Comparison of ENCODE assay signal across 16 mouse cellular contexts in genomic region chr13:95841946-95842345, GRCm38 (mm10).
"Had no signal": no experiment of that assay in that cellular context is flagged by ENCODE, and none has a peak within 500 bp of the region (broad histone marks: within the 10 kb centered on the region; RNA-seq: fewer than 3 reads in every experiment).

No protein-coding gene starts in this region.

- DNase-seq: gastrocnemius, adult 2 months; gastrocnemius, postnatal 10 days; gastrocnemius, postnatal 25 days; heart, adult 11 months; heart, adult 2 months; heart, postnatal 14 days; heart, postnatal 36 days; kidney, adult 11 months; kidney, adult 8-10 months; kidney, postnatal 10 days; kidney, postnatal 36 days; layer of hippocampus, adult 9-11 months; layer of hippocampus, postnatal 36 days; left cerebral cortex, postnatal 4 days had no signal

- ATAC-seq: hindbrain, postnatal 0 days; liver, embryonic 12.5 days had no signal
